Mouse (Mus musculus): ENCODE results near the gene Runx2.

Runx2 gene

GRCm38 (mm10) chr17:44520122-44521075 is 294.2 kb downstream of the Runx2 start:
- DNase-seq: peak; percentile 49 to 72

GRCm38 (mm10) chr17:44519356-44519755 is 295.2 kb downstream of the Runx2 start:
- DNase-seq: no peak

GRCm38 (mm10) chr17:44518156-44518555 is 296.4 kb downstream of the Runx2 start:
- DNase-seq: no peak

- DNase-seq: no peak
Measured at GRCm38 (mm10) chr17:44508198-44508715, 306.3 kb downstream of the Runx2 start.

- DNase-seq: peak; percentile 63 to 76
Measured at GRCm38 (mm10) chr17:44507741-44508140, 306.9 kb downstream of the Runx2 start.

- DNase-seq: no peak
Measured at GRCm38 (mm10) chr17:44506524-44506923, 308.1 kb downstream of the Runx2 start.

- peak; percentile 68 to 79 for DNase-seq
Measured at GRCm38 (mm10) chr17:44504794-44505317, 309.7 kb downstream of the Runx2 start.

- no peak for DNase-seq
Measured at GRCm38 (mm10) chr17:44502176-44502575, 312.4 kb downstream of the Runx2 start.

GRCm38 (mm10) chr17:44500306-44500899 is 314.2 kb downstream of the Runx2 start:
- DNase-seq: peak; percentile 83 to 90

GRCm38 (mm10) chr17:44490164-44490794 is 324.3 kb downstream of the Runx2 start:
- peak in 1 of 2 experiments; percentile 34 for DNase-seq

GRCm38 (mm10) chr17:44489346-44489745 is 325.3 kb downstream of the Runx2 start:
- DNase-seq: peak; percentile 67 to 70

GRCm38 (mm10) chr17:44487514-44488244 is 326.9 kb downstream of the Runx2 start:
- peak; percentile 22 to 34 for DNase-seq

GRCm38 (mm10) chr17:44485337-44485736 is 329.3 kb downstream of the Runx2 start:
- DNase-seq: no peak

- peak; percentile 23 to 30 for DNase-seq
Measured at GRCm38 (mm10) chr17:44479918-44480317, 334.7 kb downstream of the Runx2 start.

GRCm38 (mm10) chr17:44479491-44479890 is 335.1 kb downstream of the Runx2 start:
- peak; percentile 84 to 91 for DNase-seq

- DNase-seq: no peak
Measured at GRCm38 (mm10) chr17:44475910-44476309, 338.7 kb downstream of the Runx2 start.

GRCm38 (mm10) chr17:44474280-44474679 is 340.3 kb downstream of the Runx2 start:
- no peak for DNase-seq

- peak; percentile 24 to 47 for DNase-seq
Measured at GRCm38 (mm10) chr17:44472695-44473094, 341.9 kb downstream of the Runx2 start.

GRCm38 (mm10) chr17:44463679-44464078 is 350.9 kb downstream of the Runx2 start:
- no peak for DNase-seq

GRCm38 (mm10) chr17:44460156-44460555 is 354.4 kb downstream of the Runx2 start:
- no peak for DNase-seq

GRCm38 (mm10) chr17:44459029-44459428 is 355.6 kb downstream of the Runx2 start:
- no peak for DNase-seq

GRCm38 (mm10) chr17:44456696-44457095 is 357.9 kb downstream of the Runx2 start:
- no peak for DNase-seq
